Mouse (Mus musculus) neural tube, embryonic 15.5 days (tissue): ENCODE measurements around the gene Il10. TPM values are rescaled to one million over a fixed set of nuclear protein-coding genes. Genes with fewer than 3 reads are reported as not detected.

ENCODE experiments used
- ATAC-seq: fragments of 200-750 bp; cut with Nextera tagmentation; 2 replicates; pipeline ENCODE4 v1.8.0; 2017; ENCODE audit warnings: mild to moderate bottlenecking, moderate TSS enrichment, moderate library complexity; ENCODE audit not compliant: low FRiP score
- H3K27ac ChIP-seq: fragments of 300-500 bp; sonication (generic); replicated peaks from 2 replicates; pipeline ENCODE4 v1.5.1; 2015; ENCODE audit warnings: mild to moderate bottlenecking, inconsistent platforms
- H3K27me3 ChIP-seq: fragments of 300-500 bp; sonication (generic); replicated peaks from 2 replicates; pipeline ENCODE4 v1.6.1; 2015; ENCODE audit warnings: inconsistent platforms
- H3K36me3 ChIP-seq: fragments of 300-500 bp; sonication (generic); 2 replicates; pipeline ENCODE4 v1.6.1; 2015; ENCODE audit warnings: inconsistent platforms
- H3K4me1 ChIP-seq: fragments of 300-500 bp; sonication (generic); 2 replicates; pipeline ENCODE4 v1.6.1; 2015; ENCODE audit warnings: inconsistent platforms
- H3K4me2 ChIP-seq: fragments of 300-500 bp; sonication (generic); 2 replicates; pipeline ENCODE4 v1.6.1; 2015; ENCODE audit warnings: inconsistent platforms, mild to moderate bottlenecking, moderate library complexity
- H3K4me3 ChIP-seq: fragments of 300-500 bp; sonication (generic); replicated peaks from 2 replicates; pipeline ENCODE4 v1.5.1; 2015; ENCODE audit warnings: mild to moderate bottlenecking, inconsistent platforms
- H3K9ac ChIP-seq: fragments of 300-500 bp; sonication (generic); replicated peaks from 2 replicates; pipeline ENCODE4 v1.6.1; 2015; ENCODE audit warnings: mild to moderate bottlenecking, inconsistent platforms
- H3K9me3 ChIP-seq: fragments of 300-500 bp; sonication (generic); replicated peaks from 2 replicates; pipeline ENCODE4 v1.6.1; 2016; ENCODE audit warnings: inconsistent platforms
- WGBS: fragments of 180-500 bp; shearing (Covaris S2); methylation state at CpG from one replicate; pipeline ENCODE4 v1.1.7; 2015; ENCODE audit warnings: mixed read lengths; 5-methylcytosine and 5-hydroxymethylcytosine counted together
- polyA plus RNA-seq: library from polyadenylated mRNA; unstranded; fragments of >200 nt; fragmentation: Nextera tagmentation; extraction: Ambion mirVana; gene quantifications from 2 replicates; pipeline ENCODE4 v1.2.1, GENCODE M21; 2015

The Il10 gene
- polyA plus RNA-seq, 1 experiment from 2014 or later: not detected

DNA sequence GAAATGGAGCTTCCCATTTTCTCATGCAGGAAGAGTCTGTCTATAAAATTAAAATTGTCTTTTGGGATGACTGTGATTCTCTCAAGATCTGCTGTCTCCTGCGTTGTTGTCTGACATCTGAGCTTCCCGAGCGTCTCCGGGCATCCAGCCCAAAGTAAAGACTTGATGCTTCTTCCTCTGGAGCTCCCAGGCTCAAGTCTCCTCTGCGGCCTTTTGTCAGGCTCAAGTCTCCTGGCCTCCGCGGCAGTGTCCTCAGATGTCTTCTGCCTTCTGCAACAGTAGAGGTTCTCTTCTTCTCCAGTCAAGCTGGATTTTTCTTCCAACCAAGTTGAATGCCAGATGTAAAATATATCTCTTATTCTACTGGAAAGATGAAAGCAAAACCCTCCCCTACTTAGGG is 49.4 kb downstream of the Il10 start:
- Histone ChIP-seq H3K27me3 (no peaks in the 10 kb centered on the region), H3K4me2 (no peak overlapping the region), H3K9me3 (no peaks in the 10 kb centered on the region), H3K4me3 (no peak overlapping the region), H3K4me1 (peaks cover 15% of the 10 kb centered on the region), H3K36me3 (no peaks in the 10 kb centered on the region), H3K27ac (no peak overlapping the region), H3K9ac (no peak overlapping the region)
- WGBS: 90% methylated on average over 7 of the region's 7 CpGs
- no peak for ATAC-seq

DNA sequence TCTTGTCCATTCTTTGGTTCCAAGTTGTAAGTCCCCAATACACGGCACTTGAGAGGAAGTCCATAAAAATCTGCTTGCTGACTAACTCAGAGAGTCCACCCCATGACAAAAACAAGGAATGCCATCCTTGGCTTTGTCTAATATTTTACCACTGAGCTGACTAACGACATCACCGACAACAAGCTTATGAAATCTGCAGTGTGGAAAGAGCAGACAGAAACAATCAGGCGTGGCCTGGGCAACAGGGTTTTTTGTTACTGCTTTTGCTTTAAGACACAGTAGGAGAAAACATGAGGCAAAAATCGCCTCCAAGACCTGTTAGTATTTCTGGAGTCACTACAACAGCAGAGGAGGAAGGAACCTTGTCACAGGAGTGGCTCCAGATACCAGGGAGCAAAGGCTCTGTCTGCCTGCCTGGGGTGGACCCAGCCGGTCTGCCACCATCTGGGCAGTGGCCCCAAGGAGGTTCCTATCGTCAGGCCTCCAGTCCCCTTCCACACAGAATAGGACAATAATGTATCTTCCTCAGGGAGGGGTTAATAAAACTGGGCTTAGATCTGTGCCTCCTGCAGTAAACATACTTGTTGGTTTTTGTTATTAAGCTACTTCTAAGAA is 52.8 kb downstream of the Il10 start:
- H3K4me2 ChIP-seq: no peak overlapping the region
- no peaks in the 10 kb centered on the region for H3K27me3 ChIP-seq
- H3K9me3 ChIP-seq: no peaks in the 10 kb centered on the region
- no peak overlapping the region for H3K27ac ChIP-seq
- no peak overlapping the region for H3K4me3 ChIP-seq
- H3K4me1 ChIP-seq: peaks cover 25% of the 10 kb centered on the region
- H3K9ac ChIP-seq: no peak overlapping the region
- no peak for ATAC-seq
- WGBS: 87% methylated on average over 7 of the region's 7 CpGs
- H3K36me3 ChIP-seq: no peaks in the 10 kb centered on the region

DNA sequence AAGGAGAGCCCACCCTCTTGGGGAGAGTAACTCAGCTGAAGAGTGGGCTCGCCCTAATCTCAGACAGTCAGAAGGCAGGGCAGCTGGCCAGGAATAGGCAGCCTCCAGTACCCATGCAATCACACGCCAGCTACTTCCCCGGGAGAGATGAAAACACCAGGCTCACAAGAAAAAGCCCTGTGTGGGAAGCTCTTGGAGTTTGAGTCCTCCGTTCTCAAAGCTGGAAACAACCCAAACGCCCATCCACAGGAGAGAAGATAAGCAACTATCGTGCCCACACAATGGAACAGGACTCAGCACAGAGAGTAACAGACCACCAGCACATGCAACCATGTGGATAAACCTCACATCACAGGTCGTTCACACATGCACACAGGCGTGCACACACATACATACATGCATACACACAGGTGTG is 54.9 kb downstream of the Il10 start:
- Histone ChIP-seq H3K36me3 (no peaks in the 10 kb centered on the region), H3K27me3 (no peaks in the 10 kb centered on the region), H3K4me1 (peaks cover 39% of the 10 kb centered on the region), H3K9me3 (no peaks in the 10 kb centered on the region), H3K9ac (no peak overlapping the region), H3K4me2 (0 out of 2 replicates have a peak overlapping the region, but pooled peaks have one; percentile 1), H3K4me3 (no peak overlapping the region), H3K27ac (peak overlapping the region; percentile 61)
- WGBS: 63% methylated on average over 8 of the region's 8 CpGs
- ATAC-seq: peak; percentile 30; the same call in 1 of the 2 replicates

Other genes with a start within 250 kb of the Il10 start
- not detected in 2 replicates for gene Fcamr, start 218.9 kb upstream of the Il10 start, polyA plus RNA-seq
- 0.04 TPM in 1 of 2 replicates, not detected in the other for gene Pigr, start 193.2 kb upstream of the Il10 start, polyA plus RNA-seq
- 1.1 and 1.8 TPM in 2 replicates for gene Fcmr, start 154.2 kb upstream of the Il10 start, polyA plus RNA-seq
- not detected in 2 replicates for gene Il24, start 132.4 kb upstream of the Il10 start, polyA plus RNA-seq
- not detected in 2 replicates for gene Il20, start 108.4 kb upstream of the Il10 start, polyA plus RNA-seq
- not detected in 2 replicates for gene Il19, start 79.7 kb upstream of the Il10 start, polyA plus RNA-seq
- 15.0 and 19.9 TPM in 2 replicates for gene Mapkapk2, start 78.0 kb downstream of the Il10 start, polyA plus RNA-seq
- gene Dyrk3, start 118.5 kb downstream of the Il10 start, polyA plus RNA-seq: 10.3 and 14.0 TPM in 2 replicates
- 51.5 and 53.7 TPM in 2 replicates for gene Eif2d, start 133.3 kb downstream of the Il10 start, polyA plus RNA-seq
- 5.6 and 15.8 TPM in 2 replicates for gene Rassf5, start 225.4 kb downstream of the Il10 start, polyA plus RNA-seq